Mouse (Mus musculus) frontal cortex, postnatal 36 days (tissue): Measurements from ENCODE around the gene Gm21812.
"Not testable (repeated sequence)": the region's sequence is repeated elsewhere in the genome, so short reads cannot be mapped to it uniquely, and the experiment has no call there.

Experiments
- DNase-seq, 2 experiments: peaks; one replicate each; pipeline ENCODE4 v3.0.0; 2022; ENCODE audit warnings: low spot score in 2 of 2

The Gm21812 gene

GRCm38 (mm10) chrY:9347084-9347483 lies at the start of gene Gm21812:
Gm21812 (minus strand) TSS chrY:9347184.
- not testable (repeated sequence) for DNase-seq
